Mouse (Mus musculus) embryonic facial prominence, embryonic 10.5 days (tissue): ENCODE results near the gene Manea. TPM values are rescaled to one million over a fixed set of nuclear protein-coding genes. Genes with fewer than 3 reads are reported as not detected.
A peak's percentile ranks its signal among the peaks of the same experiment; 100 is the strongest.
"Not testable (repeated sequence)": the region's sequence is repeated elsewhere in the genome, so short reads cannot be mapped to it uniquely, and the experiment has no call there.

Experiments
- DNase-seq: peaks from one replicate; pipeline ENCODE4 v3.0.0-alpha.2; 2017; ENCODE audit warnings: low spot score
- H3K27ac ChIP-seq: fragments of 300-500 bp; sonication (generic); replicated peaks from 2 replicates; pipeline ENCODE4 v1.5.1; 2016; ENCODE audit warnings: mild to moderate bottlenecking
- H3K27me3 ChIP-seq: fragments of 300-500 bp; sonication (generic); replicated peaks from 2 replicates; pipeline ENCODE4 v1.6.1; 2016; ENCODE audit warnings: low read depth, mild to moderate bottlenecking; ENCODE audit not compliant: poor library complexity, severe bottlenecking
- H3K36me3 ChIP-seq: fragments of 300-500 bp; sonication (generic); replicated peaks from 2 replicates; pipeline ENCODE4 v1.6.1; 2016; ENCODE audit warnings: mild to moderate bottlenecking, moderate library complexity
- H3K4me1 ChIP-seq: fragments of 300-500 bp; sonication (generic); 2 replicates; pipeline ENCODE4 v1.6.1; 2016
- H3K4me3 ChIP-seq: fragments of 300-500 bp; sonication (generic); 2 replicates; pipeline ENCODE4 v1.5.1; 2016; ENCODE audit warnings: mild to moderate bottlenecking, moderate library complexity
- H3K9me3 ChIP-seq: fragments of 300-500 bp; sonication (generic); 2 replicates; pipeline ENCODE4 v1.6.1; 2016; ENCODE audit warnings: mild to moderate bottlenecking
- WGBS: fragments of 180-500 bp; shearing (Covaris S2); methylation state at CpG from one replicate; pipeline ENCODE4 v1.1.7; 2016; 5-methylcytosine and 5-hydroxymethylcytosine counted together
- polyA plus RNA-seq: library from polyadenylated mRNA; unstranded; fragments of >200 nt; fragmentation: Nextera tagmentation; extraction: Ambion mirVana; gene quantifications from 2 replicates; pipeline ENCODE4 v1.2.1, GENCODE M21; 2016

Manea gene
- 18.9 and 19.0 TPM in 2 replicates for polyA plus RNA-seq

GRCm38 (mm10) chr4:26346443-26347106 lies at the start of gene Manea:
Manea (minus strand) TSS chr4:26346891.
- Histone ChIP-seq H3K36me3 (peaks cover 5% of the 10 kb centered on the region; the same call in 1 of the 2 replicates), H3K27ac (peak within 1 kb of the TSS; percentile 98), H3K4me3 (peak within 1 kb of the TSS; percentile 83), H3K9me3 (no peaks in the 10 kb centered on the region), H3K27me3 (no peaks in the 10 kb centered on the region), H3K4me1 (peaks cover 8% of the 10 kb centered on the region; the same call in 1 of the 2 replicates)
- WGBS, result 1% methylated on average over 52 of the region's 52 CpGs
- DNase-seq, result peak; percentile 94

- Histone ChIP-seq H3K27me3 (no peaks in the 10 kb centered on the region), H3K36me3 (no peaks in the 10 kb centered on the region), H3K4me3 (no peak overlapping the region), H3K27ac (no peak overlapping the region), H3K9me3 (no peaks in the 10 kb centered on the region), H3K4me1 (no peaks in the 10 kb centered on the region)
- WGBS, result 91% methylated on average over 2 of the region's 2 CpGs
- DNase-seq, result no peak
Measured at GRCm38 (mm10) chr4:26354616-26355015, 7.9 kb upstream of the Manea start.

- H3K4me3 ChIP-seq, result no peak overlapping the region
- no peaks in the 10 kb centered on the region for H3K36me3 ChIP-seq
- H3K4me1 ChIP-seq, result no peaks in the 10 kb centered on the region
- no peaks in the 10 kb centered on the region for H3K27me3 ChIP-seq
- no peaks in the 10 kb centered on the region for H3K9me3 ChIP-seq
- WGBS, result 26% methylated on average over 2 of the region's 2 CpGs
- no peak for DNase-seq
- H3K27ac ChIP-seq, result no peak overlapping the region
Measured at GRCm38 (mm10) chr4:26353643-26354231, 7.0 kb upstream of the Manea start.

GRCm38 (mm10) chr4:26347239-26347638 lies 548 bp upstream of the Manea start:
- WGBS, result 59% methylated on average over 2 of the region's 2 CpGs
- H3K27ac ChIP-seq, result no peak overlapping the region
- no peaks in the 10 kb centered on the region for H3K9me3 ChIP-seq
- peak overlapping the region; percentile 83 for H3K4me3 ChIP-seq
- no peaks in the 10 kb centered on the region for H3K27me3 ChIP-seq
- H3K4me1 ChIP-seq, result peaks cover 8% of the 10 kb centered on the region; the same call in 1 of the 2 replicates
- DNase-seq, result no peak
- peaks cover 5% of the 10 kb centered on the region; the same call in 1 of the 2 replicates for H3K36me3 ChIP-seq

- H3K27ac ChIP-seq, result peak overlapping the region; percentile 98
- H3K27me3 ChIP-seq, result no peaks in the 10 kb centered on the region
- H3K4me1 ChIP-seq, result peaks cover 8% of the 10 kb centered on the region; the same call in 1 of the 2 replicates
- H3K4me3 ChIP-seq, result peak overlapping the region; percentile 83
- WGBS, result 3% methylated on average over 16 of the region's 16 CpGs
- peak; percentile 23 for DNase-seq
- no peaks in the 10 kb centered on the region for H3K9me3 ChIP-seq
- H3K36me3 ChIP-seq, result peaks cover 5% of the 10 kb centered on the region; the same call in 1 of the 2 replicates
Measured at GRCm38 (mm10) chr4:26345741-26346442, 799 bp downstream of the Manea start.

- H3K4me3 ChIP-seq, result peak overlapping the region; percentile 83
Measured at GRCm38 (mm10) chr4:26345080-26345479, 1.6 kb downstream of the Manea start.

GRCm38 (mm10) chr4:26342346-26342745 lies 4.3 kb downstream of the Manea start:
- Histone ChIP-seq H3K4me3 (no peak overlapping the region), H3K36me3 (peaks cover 33% of the 10 kb centered on the region), H3K9me3 (no peaks in the 10 kb centered on the region), H3K27ac (no peak overlapping the region), H3K4me1 (peaks cover 8% of the 10 kb centered on the region; the same call in 1 of the 2 replicates), H3K27me3 (no peaks in the 10 kb centered on the region)
- DNase-seq, result no peak

More at GRCm38 (mm10) chr4:26345080-26345479, 1.6 kb downstream of the Manea start:
- WGBS, result 76% methylated on average over 3 of the region's 3 CpGs
- Histone ChIP-seq H3K4me1 (peaks cover 8% of the 10 kb centered on the region; the same call in 1 of the 2 replicates), H3K27me3 (no peaks in the 10 kb centered on the region), H3K27ac (no peak overlapping the region; the same call in 1 of the 2 replicates), H3K9me3 (no peaks in the 10 kb centered on the region), H3K36me3 (peaks cover 10% of the 10 kb centered on the region)
- DNase-seq, result no peak

- no peak overlapping the region for H3K27ac ChIP-seq
- H3K4me1 ChIP-seq, result no peaks in the 10 kb centered on the region
- H3K4me3 ChIP-seq, result no peak overlapping the region
- no peaks in the 10 kb centered on the region for H3K27me3 ChIP-seq
- no peaks in the 10 kb centered on the region for H3K9me3 ChIP-seq
- peaks cover 48% of the 10 kb centered on the region for H3K36me3 ChIP-seq
- WGBS, result 90% methylated on average over 5 of the region's 5 CpGs
- no peak for DNase-seq
Measured at GRCm38 (mm10) chr4:26338604-26339003, 8.1 kb downstream of the Manea start.

GRCm38 (mm10) chr4:26336563-26336962 lies 10.1 kb downstream of the Manea start:
- H3K4me1 ChIP-seq, result no peaks in the 10 kb centered on the region
- H3K9me3 ChIP-seq, result no peaks in the 10 kb centered on the region
- no peaks in the 10 kb centered on the region for H3K27me3 ChIP-seq
- no peak for DNase-seq
- H3K4me3 ChIP-seq, result no peak overlapping the region
- H3K36me3 ChIP-seq, result peaks cover 44% of the 10 kb centered on the region
- H3K27ac ChIP-seq, result no peak overlapping the region
- 95% methylated on average over 5 of the region's 5 CpGs for WGBS

- WGBS, result 85% methylated on average over 1 of the region's 1 CpGs
- not testable (repeated sequence) for DNase-seq, H3K4me1 ChIP-seq, H3K27me3 ChIP-seq, H3K36me3 ChIP-seq, H3K4me3 ChIP-seq, H3K9me3 ChIP-seq, H3K27ac ChIP-seq
Measured at GRCm38 (mm10) chr4:26304731-26305130, 42.0 kb downstream of the Manea start.

GRCm38 (mm10) chr4:26277112-26277716 lies 69.5 kb downstream of the Manea start:
- Histone ChIP-seq H3K9me3 (no peaks in the 10 kb centered on the region), H3K27ac (no peak overlapping the region), H3K27me3 (no peaks in the 10 kb centered on the region), H3K4me3 (no peak overlapping the region), H3K36me3 (no peaks in the 10 kb centered on the region), H3K4me1 (no peaks in the 10 kb centered on the region)
- no peak for DNase-seq
- 46% methylated on average over 1 of the region's 1 CpGs for WGBS

- H3K4me1 ChIP-seq, result no peaks in the 10 kb centered on the region
- H3K4me3 ChIP-seq, result no peak overlapping the region
- H3K27ac ChIP-seq, result no peak overlapping the region
- H3K27me3 ChIP-seq, result no peaks in the 10 kb centered on the region
- no peaks in the 10 kb centered on the region for H3K9me3 ChIP-seq
- DNase-seq, result no peak
- H3K36me3 ChIP-seq, result no peaks in the 10 kb centered on the region
Measured at GRCm38 (mm10) chr4:26276264-26276663, 70.4 kb downstream of the Manea start.
